Comparison of ENCODE assay signal across 10 mouse cellular contexts in genomic region chr1:73828996-73829395, GRCm38 (mm10).
A peak's percentile ranks its signal among the peaks of the same experiment; 100 is the strongest.
DNase-seq lines count a peak whose midpoint lies in the region; ATAC-seq and TF ChIP-seq lines count a peak whose summit lies in the region.
"Had no signal": no experiment of that assay in that cellular context is flagged by ENCODE, and none has a peak within 500 bp of the region (broad histone marks: within the 10 kb centered on the region; RNA-seq: fewer than 3 reads in every experiment).

No protein-coding gene starts in this region.

- H3K36me3 ChIP-seq in kidney, adult 2 months (ENCODE audit: control insufficient read depth, insufficient read depth, low read length), result no peaks in the 10 kb centered on the region
- H3K36me3 ChIP-seq: limb, embryonic 15.5 days; neural tube, embryonic 12.5 days had no signal

- TF ChIP-seq CTCF in kidney, adult 2 months (conservative IDR thresholded peaks at IDR 0.05; ENCODE audit: insufficient read depth, insufficient read length, low read depth, low read length), result no peak

- no peak overlapping the region for H3K4me3 ChIP-seq in kidney, adult 2 months (ENCODE audit: insufficient read depth, low read depth, low read length)
- H3K4me3 ChIP-seq: limb, embryonic 15.5 days; neural tube, embryonic 12.5 days had no signal

- 70% methylated on average over 10 of the region's 10 CpGs for WGBS in kidney, adult 2 months

- peak; percentile 91 to 95 for ATAC-seq in hematopoietic stem cell, adult 5-6 weeks (replicated peaks in 1 of 2; ENCODE audit: insufficient read depth in 1 of 2, low FRiP score in 2 of 2, low TSS enrichment in 1 of 2, low read depth in 1 of 2, poor library complexity in 2 of 2, severe bottlenecking in 2 of 2)
- no peak for ATAC-seq in CD4-positive, CD25-positive, alpha-beta regulatory T cell, adult 4 months

- no peaks in the 10 kb centered on the region for H3K27me3 ChIP-seq in kidney, adult 2 months (replicated peaks; ENCODE audit: control insufficient read depth, insufficient read depth, low read length)
- H3K27me3 ChIP-seq: neural tube, embryonic 12.5 days had no signal

- DNase-seq in kidney, adult 2 months, result peak; percentile 33
- no peak for DNase-seq in kidney, adult 11 months
- DNase-seq in CD8-positive naive resting alpha-beta T cell, adult 2 months (ENCODE audit: low read depth in 2 of 2, low spot score in 2 of 2), result peak; percentile 2 to 8
- peak; percentile 92 for DNase-seq in brain, adult 2 months (ENCODE audit: low read depth, low spot score)
- DNase-seq in left cerebral cortex, adult 18-20 months (ENCODE audit: low spot score in 2 of 2), result no peak

- no peak for TF ChIP-seq POLR2A in kidney, adult 2 months (IDR thresholded peaks at IDR 0.05; ENCODE audit: low read depth, low read length)

- H3K4me1 ChIP-seq in kidney, adult 2 months (ENCODE audit: control insufficient read depth, insufficient read depth, low read length), result no peaks in the 10 kb centered on the region

- H3K27ac ChIP-seq in kidney, adult 2 months (ENCODE audit: insufficient read depth, low read depth, low read length), result no peak overlapping the region
- H3K27ac ChIP-seq: hindbrain, embryonic 14.5 days; limb, embryonic 15.5 days; neural tube, embryonic 12.5 days had no signal

Comparison
In these comparisons a context has a peak if more than half of its experiments do, and no peak if none do; other contexts are left out.
1. DNase-seq: peak in kidney, adult 2 months (single experiment), CD8-positive naive resting alpha-beta T cell, adult 2 months (2 of 2) and brain, adult 2 months (single experiment); none in kidney, adult 11 months (single experiment) and left cerebral cortex, adult 18-20 months (0 of 2).